Mouse (Mus musculus): ENCODE data around the gene Nudt3. TPM values are rescaled to one million over a fixed set of nuclear protein-coding genes. Genes with fewer than 3 reads are reported as not detected.

The Nudt3 gene
- total and polyA plus RNA-seq, 3 experiments = 54.4 to 69.2 (median 58.3) TPM

DNA sequence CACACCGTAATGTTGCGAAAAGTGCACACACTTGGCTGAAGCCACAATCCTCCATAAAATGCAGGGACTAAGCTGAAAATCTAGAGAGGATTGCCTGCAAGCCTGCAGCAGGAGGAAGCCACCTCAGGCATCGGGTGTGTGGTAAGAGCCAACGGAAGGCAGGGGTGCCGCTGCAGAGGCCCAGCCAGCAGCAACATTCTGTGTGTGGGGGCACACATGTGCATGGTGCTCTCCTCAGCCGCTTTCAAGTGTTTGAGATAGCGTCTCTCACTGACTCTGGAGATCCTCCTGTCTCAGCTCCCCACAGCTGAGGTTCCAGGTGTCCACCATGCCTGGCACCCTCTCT, 30.8 kb downstream of the Nudt3 start:
- Histone ChIP-seq H3K4me2 (ENCODE audit: insufficient read depth, low read depth, poor library complexity, severe bottlenecking) (no peak overlapping the region), H3K4me1 (ENCODE audit: control insufficient read depth in 1 of 2, insufficient read depth in 2 of 2) (peaks cover 8 to 27% of the 10 kb centered on the region in 2 experiments), H3K9me3 (replicated peaks; ENCODE audit: low read length) (no peaks in the 10 kb centered on the region), H3K27ac (ENCODE audit: insufficient read depth, low read depth) (peak overlapping the region; percentile 26), H3K36me3 (replicated peaks in 1 of 2; ENCODE audit: control insufficient read depth in 1 of 2, insufficient read depth in 1 of 2, low read length in 1 of 2) (peaks cover 39 to 86% of the 10 kb centered on the region in 2 experiments), H3K79me2 (replicated peaks; ENCODE audit: control insufficient read depth, extremely low read depth, insufficient read depth, poor library complexity, severe bottlenecking) (no peaks in the 10 kb centered on the region), H3K27me3 (replicated peaks) (no peaks in the 10 kb centered on the region), H3K4me3 (replicated peaks in 1 of 3; ENCODE audit: low read depth in 2 of 3, low read length in 2 of 3, poor library complexity in 1 of 3) (peak overlapping the region in 1 of 3 experiments; percentile 31), H3K9ac (ENCODE audit: insufficient read depth, low read depth) (no peak overlapping the region)
- in situ Hi-C loops (cut with MboI; ENCODE audit: low pct_ligation_motif_present, low pct_unique_long_range_greater_than_20kb, low sequenced_read_pairs) (no loop called here), dilution Hi-C loops (cut with MboI; ENCODE audit: extremely low pct_ligation_motif_present, extremely low pct_unique_long_range_greater_than_20kb, low sequenced_read_pairs) (no loop called here)
- TF ChIP-seq TCF12 (IDR thresholded peaks at IDR 0.05; ENCODE audit: low read depth, low read length) (no peak), EP300 (IDR thresholded peaks at IDR 0.05; ENCODE audit: low read length) (no peak), CHD2 (IDR thresholded peaks at IDR 0.05; ENCODE audit: low read length) (no peak), UBTF (IDR thresholded peaks at IDR 0.05; ENCODE audit: low read depth, low read length) (no peak)
- no peak for DNase-seq (ENCODE audit: extremely low read depth)

DNA sequence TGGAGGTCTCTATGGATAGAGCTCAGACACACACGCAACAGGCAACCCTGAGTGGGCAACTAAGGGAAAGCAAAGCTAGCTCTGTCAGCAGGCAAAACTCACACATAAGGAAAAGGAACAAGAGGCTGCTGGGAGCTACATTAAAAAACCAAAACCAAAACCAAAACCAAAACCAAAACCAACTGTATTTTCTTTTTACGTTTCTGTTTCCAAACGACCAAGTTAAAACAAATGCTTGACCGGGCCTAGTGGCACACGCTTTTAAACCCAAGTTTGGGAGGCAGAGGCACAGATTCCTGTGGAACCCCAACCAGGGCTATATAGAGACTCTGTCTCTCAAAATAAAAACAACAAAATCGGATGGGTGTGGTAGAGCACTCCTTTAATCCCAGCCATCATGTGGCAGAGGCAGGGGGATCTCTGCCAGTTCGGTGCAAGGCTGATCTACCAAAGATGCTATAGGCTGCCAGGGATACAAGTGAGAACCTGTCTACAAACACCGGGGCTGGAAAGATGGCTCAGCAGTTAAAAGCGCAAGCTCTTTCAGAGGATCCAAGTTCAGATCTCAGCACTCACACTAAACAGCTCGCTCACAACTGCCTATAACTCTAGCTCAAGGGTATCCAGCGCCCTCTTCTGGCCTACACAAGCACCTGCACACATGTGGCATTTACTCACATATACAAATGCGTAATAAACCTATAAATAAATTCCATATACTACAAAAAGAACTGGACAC, 31.3 kb downstream of the Nudt3 start:
- no peak overlapping the region for H3K4me3 ChIP-seq (replicated peaks in 1 of 3; ENCODE audit: low read depth in 2 of 3, low read length in 2 of 3, poor library complexity in 1 of 3)
- H3K27ac ChIP-seq (ENCODE audit: insufficient read depth, low read depth) = peak overlapping the region; percentile 66
- H3K9ac ChIP-seq (ENCODE audit: insufficient read depth, low read depth) = peak overlapping the region; percentile 37
- DNase-seq (ENCODE audit: extremely low read depth) = peak; percentile 44
- peaks cover 8 to 27% of the 10 kb centered on the region in 2 experiments for H3K4me1 ChIP-seq (ENCODE audit: control insufficient read depth in 1 of 2, insufficient read depth in 2 of 2)
- peaks cover 39 to 89% of the 10 kb centered on the region in 2 experiments for H3K36me3 ChIP-seq (replicated peaks in 1 of 2; ENCODE audit: control insufficient read depth in 1 of 2, insufficient read depth in 1 of 2, low read length in 1 of 2)
- H3K79me2 ChIP-seq (replicated peaks; ENCODE audit: control insufficient read depth, extremely low read depth, insufficient read depth, poor library complexity, severe bottlenecking) = no peaks in the 10 kb centered on the region
- no peaks in the 10 kb centered on the region for H3K27me3 ChIP-seq (replicated peaks)
- no peaks in the 10 kb centered on the region for H3K9me3 ChIP-seq (replicated peaks; ENCODE audit: low read length)
- peak overlapping the region; percentile 39; the same call in 1 of the 2 replicates for H3K4me2 ChIP-seq (ENCODE audit: insufficient read depth, low read depth, poor library complexity, severe bottlenecking)
- in situ Hi-C loops (cut with MboI; ENCODE audit: low pct_ligation_motif_present, low pct_unique_long_range_greater_than_20kb, low sequenced_read_pairs) (no loop called here), dilution Hi-C loops (cut with MboI; ENCODE audit: extremely low pct_ligation_motif_present, extremely low pct_unique_long_range_greater_than_20kb, low sequenced_read_pairs) (no loop called here)
- TF ChIP-seq CHD2 (IDR thresholded peaks at IDR 0.05; ENCODE audit: low read length) = no peak
- TF ChIP-seq ZMIZ1 (IDR thresholded peaks at IDR 0.05; ENCODE audit: low read depth, low read length) = no peak
- no peak for TF ChIP-seq TCF12 (IDR thresholded peaks at IDR 0.05; ENCODE audit: low read depth, low read length)
- TF ChIP-seq CHD1 (IDR thresholded peaks at IDR 0.05; ENCODE audit: low read depth, low read length) = no peak
- no peak for TF ChIP-seq USF2 (conservative IDR thresholded peaks at IDR 0.05; ENCODE audit: low read depth, low read length)
- no peak for TF ChIP-seq NELFE (IDR thresholded peaks at IDR 0.05; ENCODE audit: low read depth, low read length)
- peak; percentile 19; the same call in 1 of the 2 replicates for TF ChIP-seq SMC3 (IDR thresholded peaks at IDR 0.05; ENCODE audit: low read depth, low read length)
- no peak for TF ChIP-seq POLR2AphosphoS2 (IDR thresholded peaks at IDR 0.05; ENCODE audit: low read depth, low read length)
- 0 out of 2 replicates have a peak, but pooled peaks have one; percentile 33 for TF ChIP-seq MAX (IDR thresholded peaks at IDR 0.05; ENCODE audit: low read length)
- TF ChIP-seq RCOR1 (conservative IDR thresholded peaks at IDR 0.05; ENCODE audit: low read depth, low read length) = 0 out of 2 replicates have a peak, but pooled peaks have one; percentile 22
- no peak for TF ChIP-seq TBP (conservative IDR thresholded peaks at IDR 0.05; ENCODE audit: low read depth, low read length)
- TF ChIP-seq POLR2A (IDR thresholded peaks at IDR 0.05; ENCODE audit: low read depth, low read length) = no peak
- TF ChIP-seq MAFK (IDR thresholded peaks at IDR 0.05; ENCODE audit: insufficient replicate concordance, low read length) = no peak
- TF ChIP-seq GABPA (IDR thresholded peaks at IDR 0.05; ENCODE audit: insufficient replicate concordance, low read depth, low read length) = no peak
- no peak for TF ChIP-seq PAX5 (IDR thresholded peaks at IDR 0.05; ENCODE audit: low read length)
- peak; percentile 81 for TF ChIP-seq ETS1 (conservative IDR thresholded peaks at IDR 0.05; ENCODE audit: low read depth, low read length)
- TF ChIP-seq SIN3A (IDR thresholded peaks at IDR 0.05; ENCODE audit: low read length) = peak; percentile 50
- 0 out of 2 replicates have a peak, but pooled peaks have one; percentile 10 for TF ChIP-seq BHLHE40 (IDR thresholded peaks at IDR 0.05; ENCODE audit: low read depth, low read length)
- no peak for TF ChIP-seq NRF1 (IDR thresholded peaks at IDR 0.05; ENCODE audit: low read depth, low read length)
- TF ChIP-seq KAT2A (IDR thresholded peaks at IDR 0.05; ENCODE audit: insufficient replicate concordance, low read length) = no peak
- TF ChIP-seq ZC3H11A (IDR thresholded peaks at IDR 0.05; ENCODE audit: low read depth, low read length) = no peak
- TF ChIP-seq EP300 (IDR thresholded peaks at IDR 0.05; ENCODE audit: low read length) = peak; percentile 43; the same call in 1 of the 2 replicates
- 0 out of 2 replicates have a peak, but pooled peaks have one; percentile 44 for TF ChIP-seq HCFC1 (IDR thresholded peaks at IDR 0.05; ENCODE audit: low read depth, low read length)
- no peak for TF ChIP-seq MAZ (IDR thresholded peaks at IDR 0.05; ENCODE audit: low read depth, low read length)
- TF ChIP-seq RAD21 (IDR thresholded peaks at IDR 0.05; ENCODE audit: low read depth, low read length) = peak; percentile 37
- TF ChIP-seq UBTF (IDR thresholded peaks at IDR 0.05; ENCODE audit: low read depth, low read length) = no peak
- peak; percentile 53 to 60; a peak in 3 of 4 replicates for TF ChIP-seq CTCF (conservative IDR thresholded peaks at IDR 0.05 in 1 of 2, IDR thresholded peaks at IDR 0.05 in 1 of 2; ENCODE audit: low read depth in 2 of 2, low read length in 2 of 2)
- TF ChIP-seq ZNF384 (IDR thresholded peaks at IDR 0.05; ENCODE audit: low read depth, low read length) = no peak
- no peak for TF ChIP-seq ZKSCAN1 (IDR thresholded peaks at IDR 0.05; ENCODE audit: borderline replicate concordance, low read depth, low read length)
- TF ChIP-seq MXI1 (IDR thresholded peaks at IDR 0.05; ENCODE audit: low read depth, low read length) = peak; percentile 59; the same call in 1 of the 2 replicates
- no peak for TF ChIP-seq JUND (conservative IDR thresholded peaks at IDR 0.05; ENCODE audit: low read depth, low read length)
- TF ChIP-seq MYC (IDR thresholded peaks at IDR 0.05; ENCODE audit: low read depth, low read length) = no peak
